Mouse (Mus musculus) heart, adult 11 months (tissue): Measurements from ENCODE around the gene Azi2.

ENCODE experiments used
- DNase-seq: peaks from one replicate; pipeline ENCODE4 v3.0.0; 2022

Gene Azi2

GRCm38 (mm10) chr9:118040218-118041021 is at the start of gene Azi2:
TSS of gene Azi2 (plus strand) at chr9:118040499.
- DNase-seq, result peak; percentile 100

DNA sequence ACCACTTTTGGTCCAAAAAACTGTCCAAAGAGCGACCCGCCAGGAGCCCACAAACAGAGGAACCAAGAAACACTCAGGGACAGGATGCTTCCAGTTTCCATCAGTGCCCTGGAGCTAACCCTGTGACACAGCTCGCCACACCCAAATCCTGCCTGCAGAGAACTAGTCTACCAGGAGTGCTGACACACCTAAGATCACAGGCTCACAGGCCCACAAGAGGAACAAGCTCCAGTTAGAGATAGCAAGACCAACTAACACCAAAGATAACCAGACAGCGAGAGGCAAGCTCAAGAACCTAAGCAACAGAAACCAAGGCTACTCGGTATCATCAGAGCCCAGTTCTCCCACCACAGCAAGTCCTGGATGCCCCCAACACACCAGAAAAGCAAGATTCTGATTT is 43.7 kb upstream of the Azi2 start:
- DNase-seq, result no peak

DNA sequence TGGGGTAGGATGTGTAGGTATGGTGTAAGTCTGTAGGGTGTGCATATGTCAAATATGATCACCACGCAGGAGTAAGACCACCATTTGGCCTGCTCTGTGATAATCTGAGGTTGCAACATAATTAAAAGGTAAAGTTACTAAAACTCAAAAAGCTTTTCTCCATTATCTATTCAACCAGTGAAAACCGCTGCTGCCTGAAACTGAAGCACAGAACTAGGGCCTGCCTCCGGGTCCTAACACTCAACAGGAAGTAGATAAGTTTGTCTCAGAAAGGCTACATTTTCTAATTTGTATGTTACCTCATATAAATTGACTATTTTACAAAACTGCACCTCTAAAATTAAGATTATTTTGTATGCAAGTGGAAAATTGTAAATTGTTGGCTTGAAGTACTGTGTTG is 38.8 kb upstream of the Azi2 start:
- DNase-seq, result no peak

- peak; percentile 41 for DNase-seq
These were observed 36.9 kb upstream of the Azi2 start for GRCm38 (mm10) chr9:118003218-118003886.

DNA sequence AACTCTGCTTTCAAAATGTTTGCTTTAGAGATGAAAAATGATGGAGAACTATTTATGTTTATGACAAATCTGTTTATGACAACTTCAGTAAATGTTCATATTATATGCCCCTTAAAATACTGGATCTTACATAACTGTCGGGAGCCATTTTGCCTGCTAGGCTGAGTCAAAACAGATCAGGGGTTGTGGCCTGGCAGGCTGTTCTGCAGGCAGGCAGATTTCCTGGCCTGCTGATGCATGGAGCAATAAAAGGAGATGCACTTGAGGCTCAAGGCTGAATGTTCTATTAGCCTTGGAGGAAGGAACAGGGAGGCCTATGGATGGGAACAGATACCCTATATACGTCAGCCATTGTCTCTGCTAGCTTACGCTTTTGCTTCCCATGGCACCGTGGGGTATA is 36.4 kb upstream of the Azi2 start:
- DNase-seq, result peak; percentile 76

- no peak for DNase-seq
These were observed 27.4 kb upstream of the Azi2 start for GRCm38 (mm10) chr9:118012928-118013327.

DNA sequence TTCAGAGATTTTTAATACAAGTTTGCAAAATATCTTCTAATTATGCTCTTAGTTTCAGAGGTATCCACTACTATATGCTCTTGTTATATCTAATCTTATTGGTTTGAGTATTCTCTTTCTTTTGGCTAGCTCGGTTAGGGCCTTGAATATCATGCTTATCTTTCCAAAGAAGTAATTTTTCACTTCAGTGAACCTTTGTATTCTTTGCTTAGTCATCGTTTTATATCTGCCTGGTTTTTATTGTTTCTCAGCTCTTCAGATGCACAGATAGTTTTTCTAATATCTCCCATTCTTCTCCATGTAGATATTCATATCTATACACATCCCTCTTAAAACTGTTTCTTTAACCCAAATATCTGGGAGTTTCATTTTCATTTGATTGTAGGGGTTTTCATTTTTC is 15.3 kb upstream of the Azi2 start:
- DNase-seq, result no peak

DNA sequence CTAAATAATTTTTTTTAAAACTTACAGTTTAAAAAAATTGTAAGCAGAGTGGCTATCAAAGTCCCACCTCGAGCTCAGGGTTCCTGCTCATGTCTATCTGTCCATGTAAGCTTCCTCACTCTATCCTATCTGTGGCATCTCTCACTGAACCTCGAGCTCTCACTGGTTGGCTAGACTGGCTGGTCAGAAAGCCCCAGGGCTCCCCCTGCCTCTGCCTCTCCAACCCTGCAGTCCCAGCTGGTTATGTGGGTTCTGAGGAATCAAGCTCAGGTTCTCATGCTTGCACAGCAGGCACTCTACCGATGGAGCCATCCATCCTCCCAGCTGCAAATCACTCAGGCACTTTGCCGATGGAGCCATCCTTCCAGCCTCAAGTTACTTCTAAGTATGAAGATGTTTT is 10.8 kb upstream of the Azi2 start:
- peak; percentile 58 for DNase-seq

DNA sequence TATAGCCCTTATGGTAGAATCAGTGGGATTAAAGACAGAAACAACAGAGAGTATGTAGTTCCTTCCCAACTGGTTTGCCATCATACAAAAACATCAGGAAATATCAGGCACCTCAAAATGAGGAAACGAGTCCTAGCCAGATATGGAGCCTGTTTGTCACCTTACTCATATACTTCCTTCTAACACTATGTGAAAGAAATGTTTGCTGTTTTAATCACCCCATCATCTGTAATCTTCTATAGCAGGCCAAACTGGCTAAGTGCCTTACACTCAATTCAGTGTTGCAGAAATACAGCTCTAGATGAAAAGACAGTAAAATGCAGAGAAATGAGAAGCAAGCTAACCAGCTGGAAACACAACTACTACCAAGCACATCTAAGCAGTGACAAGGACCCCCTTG is 10.0 kb upstream of the Azi2 start:
- no peak for DNase-seq

DNA sequence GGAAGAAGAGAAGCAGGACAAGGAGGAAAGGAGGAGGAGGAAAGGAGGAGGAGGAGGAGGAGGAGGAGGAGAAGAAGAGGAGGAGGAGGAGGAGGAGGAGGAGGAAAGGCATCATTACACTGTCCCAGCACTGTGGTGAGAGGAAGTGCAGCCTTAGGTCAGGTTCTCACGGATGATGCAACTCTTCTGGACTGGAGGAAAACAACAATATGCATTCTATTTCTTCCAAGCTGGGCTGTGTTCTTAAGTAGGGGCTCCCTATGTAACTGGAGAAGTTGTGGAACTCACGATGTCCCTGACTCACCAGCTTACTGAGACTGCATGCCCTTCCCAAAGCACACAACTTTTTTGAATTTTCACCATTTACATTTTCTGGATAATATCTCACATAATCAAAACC is 8.6 kb upstream of the Azi2 start:
- DNase-seq, result no peak

GRCm38 (mm10) chr9:118034990-118035389 is 5.3 kb upstream of the Azi2 start:
- DNase-seq, result no peak

DNA sequence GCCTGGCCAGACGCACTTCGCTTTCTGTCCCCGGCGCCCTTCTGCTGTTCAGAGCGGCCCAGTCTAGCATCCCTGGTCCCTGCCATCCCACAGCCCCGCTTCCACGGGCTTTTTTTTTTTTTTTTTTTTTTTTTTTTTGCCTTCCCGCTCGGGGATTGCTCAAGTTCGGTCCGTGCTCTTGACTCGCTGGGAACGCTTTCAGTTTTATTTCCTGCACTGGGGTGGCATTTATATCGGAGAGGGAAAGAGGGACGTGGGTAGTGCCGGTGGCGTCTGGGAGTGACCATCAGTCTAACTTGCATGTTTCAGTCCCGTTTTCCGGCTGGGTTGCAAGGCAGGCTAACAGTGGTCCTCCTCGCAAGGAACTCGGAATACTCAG is 712 bp downstream of the Azi2 start:
- no peak for DNase-seq

GRCm38 (mm10) chr9:118041646-118042045 is 1.3 kb downstream of the Azi2 start:
- peak; percentile 67 for DNase-seq

GRCm38 (mm10) chr9:118042738-118043137 is 2.4 kb downstream of the Azi2 start:
- DNase-seq, result no peak

DNA sequence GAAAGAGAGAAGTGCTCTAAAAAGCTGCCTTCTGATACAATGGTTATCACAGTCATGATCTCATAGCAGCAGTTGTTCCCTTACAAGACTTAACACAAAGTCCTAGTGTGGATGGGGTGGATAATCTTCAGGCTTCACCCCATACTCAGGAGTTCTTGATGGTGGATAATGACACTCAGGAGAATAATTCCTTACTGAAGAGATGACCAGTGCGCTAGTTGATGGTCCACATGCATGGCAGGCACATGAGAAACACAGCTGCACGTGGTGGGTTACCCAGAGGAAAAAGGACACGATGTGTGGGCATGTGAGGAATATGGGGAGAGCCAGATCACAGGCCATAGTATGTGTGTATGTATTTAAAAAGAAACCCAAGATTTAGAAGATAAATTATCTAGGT is 3.3 kb downstream of the Azi2 start:
- DNase-seq, result peak; percentile 80

GRCm38 (mm10) chr9:118045011-118045533 is 4.8 kb downstream of the Azi2 start:
- peak; percentile 55 for DNase-seq

DNA sequence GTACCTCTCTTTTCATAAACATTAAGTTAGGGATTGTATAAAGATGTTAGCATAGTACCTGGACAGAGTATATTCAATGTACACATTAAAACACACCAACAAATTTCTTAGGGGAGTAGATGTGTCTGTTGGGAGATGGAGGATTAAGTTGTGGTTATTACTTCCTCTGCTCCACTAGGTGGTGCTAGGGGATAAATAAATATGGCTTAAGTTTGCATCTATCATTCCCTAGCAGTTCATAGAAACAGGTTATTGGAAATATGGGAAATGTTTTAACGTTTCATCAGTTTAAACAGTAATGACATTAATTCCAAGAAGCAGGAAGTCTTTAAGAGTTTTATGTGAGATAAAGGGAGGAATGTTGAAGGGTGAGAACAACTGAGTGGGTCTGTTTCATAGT is 13.0 kb downstream of the Azi2 start:
- DNase-seq, result no peak

DNA sequence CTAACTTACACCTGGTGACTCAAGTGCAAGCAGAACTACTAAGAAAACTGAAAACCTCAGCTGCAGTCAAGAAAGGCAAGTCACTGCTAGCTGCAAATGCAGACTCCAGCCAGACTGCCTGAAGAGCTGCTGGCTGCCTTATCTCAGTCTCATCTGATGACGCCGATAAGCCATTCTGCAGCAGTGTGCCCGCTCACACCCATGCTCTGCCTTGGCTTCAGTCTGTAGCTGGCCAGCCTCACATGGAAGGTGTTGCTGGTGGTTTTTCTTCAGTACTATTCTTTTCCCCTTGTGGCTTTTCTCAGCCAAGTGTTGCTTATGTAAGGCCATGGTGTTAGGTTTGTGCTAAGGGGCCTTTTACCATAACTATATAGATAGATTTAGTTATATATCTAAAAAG is 18.8 kb downstream of the Azi2 start:
- DNase-seq, result peak; percentile 31

DNA sequence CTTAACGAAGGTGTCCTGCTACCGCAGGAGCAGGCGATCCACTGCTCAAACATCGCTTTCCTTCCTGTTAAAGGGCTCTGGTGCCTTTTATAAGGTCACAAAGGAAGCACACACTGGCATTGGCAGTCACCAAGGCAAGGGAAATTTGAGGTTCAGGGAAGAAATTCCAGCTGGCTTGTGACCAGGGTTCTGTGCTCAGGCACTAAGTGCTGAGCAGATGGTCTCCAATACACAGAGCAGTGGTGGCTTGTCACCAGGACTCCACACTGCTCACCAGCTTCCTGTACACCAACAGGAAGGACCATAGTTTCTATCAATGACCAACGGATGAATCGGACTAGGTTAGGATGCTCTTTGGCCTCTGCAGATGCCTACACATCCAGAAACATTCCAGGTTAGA is 30.1 kb downstream of the Azi2 start:
- peak; percentile 34 for DNase-seq

- DNase-seq, result peak; percentile 69
These were observed 31.0 kb downstream of the Azi2 start for GRCm38 (mm10) chr9:118071337-118071736.

- peak; percentile 19 for DNase-seq
These were observed 31.8 kb downstream of the Azi2 start for GRCm38 (mm10) chr9:118072101-118072500.

GRCm38 (mm10) chr9:118073358-118073757 is 33.1 kb downstream of the Azi2 start:
- no peak for DNase-seq

DNA sequence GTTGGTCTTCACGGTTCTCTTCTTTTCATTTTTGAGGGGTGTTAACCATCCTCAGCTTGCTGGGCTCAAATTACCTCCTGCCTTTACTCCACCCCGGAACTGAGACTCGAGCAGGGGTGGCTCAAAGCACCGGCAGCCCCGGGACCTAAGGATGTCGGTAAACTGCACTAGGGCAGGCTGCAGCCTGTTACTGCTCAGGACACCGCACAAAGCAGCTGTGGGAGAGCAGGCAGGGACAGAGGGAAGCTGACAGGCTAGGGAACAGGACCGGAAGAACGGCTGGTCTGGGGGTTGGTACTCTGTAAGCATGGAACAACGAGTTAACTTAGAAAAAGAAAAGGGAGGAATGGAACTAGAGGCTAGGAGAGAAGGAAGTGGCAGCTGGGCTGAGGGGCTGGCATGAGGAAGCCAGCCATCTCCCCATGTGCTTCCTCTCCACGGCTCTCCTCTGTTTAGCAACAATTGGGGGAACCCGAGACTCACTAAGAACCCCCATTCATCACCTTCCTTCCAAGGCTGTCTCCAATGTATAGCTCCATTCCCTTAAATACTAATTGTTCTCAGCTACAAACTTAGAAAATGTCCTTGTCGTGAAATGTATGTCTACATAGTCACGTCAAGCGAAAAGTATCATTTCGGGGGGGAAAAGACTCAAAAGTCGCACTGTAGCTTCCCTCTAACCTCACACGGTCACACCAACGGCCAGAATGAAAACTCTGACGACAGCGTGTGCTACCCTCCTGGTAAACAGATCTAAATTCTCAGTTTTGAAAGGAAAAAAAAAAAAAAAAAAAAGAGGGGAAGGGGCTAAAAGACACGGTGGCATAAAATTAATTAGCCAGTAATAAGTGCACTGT is 42.5 kb downstream of the Azi2 start:
- peak; percentile 52 for DNase-seq
